Mouse (Mus musculus): Measurements from ENCODE around the gene Tbx6. TPM values are rescaled to one million over a fixed set of nuclear protein-coding genes. Genes with fewer than 3 reads are reported as not detected.

Gene Tbx6
- total RNA-seq, 2 experiments from 2014 or later: 0.54 to 0.68 TPM

DNA sequence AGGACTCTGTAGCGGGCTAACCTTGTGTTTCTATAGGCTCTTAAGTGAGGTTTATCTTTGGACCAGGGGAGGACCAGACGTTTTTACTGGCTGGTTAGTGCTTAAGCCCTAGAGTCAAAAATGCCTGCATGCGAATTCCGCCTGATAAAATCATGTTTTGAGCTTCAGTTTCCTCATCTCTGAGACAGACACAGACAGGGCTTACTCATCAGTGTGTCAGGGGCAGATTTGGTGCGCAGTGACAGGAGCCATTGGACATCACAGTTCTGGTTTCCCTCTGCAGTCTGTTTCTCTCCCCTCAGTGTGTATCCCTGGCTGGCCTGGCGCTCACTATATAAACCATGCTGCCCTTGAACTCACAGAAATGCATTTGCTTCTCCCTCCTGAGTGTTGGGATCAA, 21.9 kb downstream of the Tbx6 start:
- intact Hi-C loops (cut with DNase I): no loop called here
- no peak for DNase-seq (ENCODE audit: low spot score in 2 of 2)

DNA sequence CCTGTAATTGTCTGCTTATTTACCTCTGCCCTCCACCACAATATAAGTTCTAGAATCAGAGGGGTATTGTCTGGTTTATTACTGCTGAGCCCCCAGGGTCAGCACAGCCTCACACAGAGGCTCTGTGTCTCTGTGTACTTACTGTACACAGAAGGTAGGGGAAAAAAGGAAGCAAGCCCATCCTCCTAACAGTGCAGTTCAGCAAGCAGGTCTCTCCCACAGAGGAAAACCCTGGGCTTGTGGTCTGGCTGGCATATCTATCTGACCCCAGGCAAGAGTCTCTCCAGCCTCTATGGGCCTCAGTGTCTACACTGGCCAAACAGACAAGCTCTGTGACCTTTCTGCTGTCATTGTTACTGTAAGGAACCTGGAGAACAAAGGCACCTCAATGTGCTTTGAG, 22.5 kb downstream of the Tbx6 start:
- DNase-seq (ENCODE audit: low spot score in 2 of 2): no peak
- intact Hi-C loops (cut with DNase I): no loop called here

DNA sequence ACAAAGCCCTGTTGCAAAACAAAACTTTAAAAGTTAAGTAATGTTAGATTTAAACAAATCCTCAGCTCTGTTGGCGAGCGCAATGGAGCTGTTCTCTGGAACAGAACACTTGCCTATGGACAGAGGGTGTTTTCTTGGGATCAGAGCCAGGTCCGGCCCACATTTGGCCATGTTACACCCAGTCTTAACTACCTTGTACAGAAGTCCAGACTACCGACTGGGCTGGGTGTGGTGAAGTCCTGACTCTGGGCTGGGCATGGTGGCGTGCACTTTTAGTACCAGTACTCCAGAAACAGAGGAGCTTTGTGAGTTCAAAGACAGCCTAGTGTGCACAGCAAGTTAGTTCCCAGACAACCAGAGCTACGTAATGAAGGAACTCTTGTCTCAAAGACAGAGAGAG, 25.7 kb downstream of the Tbx6 start:
- DNase-seq (ENCODE audit: low spot score in 2 of 2): no peak
- intact Hi-C loops (cut with DNase I): no loop called here

DNA sequence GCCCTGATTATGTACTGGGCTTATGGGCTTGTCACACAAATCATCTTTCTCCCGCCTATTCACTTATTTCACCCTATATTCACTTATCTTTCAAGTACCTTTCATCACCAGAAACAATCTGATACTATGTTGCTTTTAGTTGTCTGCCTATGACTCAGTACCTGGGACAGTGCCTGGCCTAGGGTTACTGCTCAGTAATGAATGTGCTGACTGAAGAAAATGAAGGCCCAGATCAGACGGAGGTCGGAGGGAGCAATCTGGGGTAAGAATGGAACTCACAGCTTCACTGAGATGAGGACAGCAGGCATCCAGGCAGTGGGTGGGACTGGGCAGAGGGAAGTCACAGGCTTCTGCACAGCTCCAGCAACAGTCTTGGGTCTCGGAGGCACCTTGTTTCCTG, 26.1 kb downstream of the Tbx6 start:
- intact Hi-C loops (cut with DNase I): no loop called here
- DNase-seq (ENCODE audit: low spot score in 2 of 2): no peak

- intact Hi-C loops (cut with DNase I): no loop called here
- peak; percentile 92 to 93 for DNase-seq (ENCODE audit: low spot score in 2 of 2)
Measured at GRCm38 (mm10) chr7:126808703-126809455, 27.6 kb downstream of the Tbx6 start.

- DNase-seq (ENCODE audit: low spot score in 2 of 2): no peak
- intact Hi-C loops (cut with DNase I): loop anchor here (10.0 kb wide), 1 partner anchor 375 kb away; no protein-coding TSS in a partner anchor
Measured at GRCm38 (mm10) chr7:126809723-126810369, 28.6 kb downstream of the Tbx6 start.

- DNase-seq (ENCODE audit: low spot score in 2 of 2): no peak
- intact Hi-C loops (cut with DNase I): loop anchor here (10.0 kb wide), 1 partner anchor 369 kb away; no protein-coding TSS in a partner anchor
Measured at GRCm38 (mm10) chr7:126815726-126816222, 34.5 kb downstream of the Tbx6 start.

GRCm38 (mm10) chr7:126816494-126816893, 35.2 kb downstream of the Tbx6 start:
- DNase-seq (ENCODE audit: low spot score in 2 of 2): no peak
- intact Hi-C loops (cut with DNase I): loop anchor here (10.0 kb wide), 1 partner anchor 368 kb away; no protein-coding TSS in a partner anchor

GRCm38 (mm10) chr7:126817595-126817994, 36.3 kb downstream of the Tbx6 start:
- intact Hi-C loops (cut with DNase I): loop anchor here (10.0 kb wide), 1 partner anchor 367 kb away; no protein-coding TSS in a partner anchor

GRCm38 (mm10) chr7:126818818-126819217, 37.5 kb downstream of the Tbx6 start:
- DNase-seq (ENCODE audit: low spot score in 2 of 2): no peak
- intact Hi-C loops (cut with DNase I): loop anchor here (10.0 kb wide), 1 partner anchor 366 kb away; no protein-coding TSS in a partner anchor

More at GRCm38 (mm10) chr7:126817595-126817994, 36.3 kb downstream of the Tbx6 start:
- DNase-seq (ENCODE audit: low spot score in 2 of 2): no peak

DNA sequence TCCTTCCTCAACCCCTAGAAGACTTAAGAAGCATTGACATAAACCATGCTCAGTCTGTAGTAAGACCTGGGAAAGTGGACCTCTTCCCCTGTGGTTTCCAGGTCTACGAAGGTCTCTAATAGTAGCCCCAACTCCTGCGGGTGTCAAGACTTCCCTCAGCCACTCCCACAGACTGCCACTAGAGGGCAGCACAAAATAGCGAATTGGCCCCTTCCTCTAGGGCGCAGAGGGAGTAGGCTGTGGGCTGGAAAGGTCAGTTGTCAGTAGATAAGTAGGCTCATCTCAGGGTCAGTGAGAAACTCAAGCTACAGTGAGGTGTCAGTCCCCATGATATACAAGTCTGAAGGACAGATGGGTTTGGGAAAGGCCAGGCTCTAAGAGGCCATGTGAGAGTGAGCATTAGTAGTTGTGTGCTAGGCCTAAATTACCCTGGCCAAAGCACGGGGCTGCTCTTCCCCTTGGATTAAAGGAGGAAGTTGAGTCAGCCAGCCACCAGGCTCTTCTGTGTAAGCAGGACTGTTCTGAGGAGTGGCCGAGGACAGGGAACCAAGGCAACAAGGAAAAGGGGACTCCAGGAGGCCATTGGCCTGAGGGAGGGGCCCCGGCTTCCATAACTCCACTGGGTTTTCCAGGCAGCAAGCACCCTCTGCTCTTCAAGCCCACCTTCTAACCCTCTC, 40.7 kb downstream of the Tbx6 start:
- DNase-seq (ENCODE audit: low spot score in 2 of 2): peak; percentile 71 to 78
- intact Hi-C loops (cut with DNase I): no loop called here

GRCm38 (mm10) chr7:126822741-126823140, 41.5 kb downstream of the Tbx6 start:
- no peak for DNase-seq (ENCODE audit: low spot score in 2 of 2)

GRCm38 (mm10) chr7:126823202-126823711, 42.0 kb downstream of the Tbx6 start:
- intact Hi-C loops (cut with DNase I): no loop called here
- peak in 1 of 2 experiments; percentile 43 for DNase-seq (ENCODE audit: low spot score in 2 of 2)

More at GRCm38 (mm10) chr7:126822741-126823140, 41.5 kb downstream of the Tbx6 start:
- intact Hi-C loops (cut with DNase I): no loop called here

- intact Hi-C loops (cut with DNase I): no loop called here
- no peak for DNase-seq (ENCODE audit: low spot score in 2 of 2)
Measured at GRCm38 (mm10) chr7:126823940-126824339, 42.7 kb downstream of the Tbx6 start.

GRCm38 (mm10) chr7:126825403-126825802, 44.1 kb downstream of the Tbx6 start:
- no peak for DNase-seq (ENCODE audit: low spot score in 2 of 2)
- intact Hi-C loops (cut with DNase I): no loop called here

GRCm38 (mm10) chr7:126825952-126826351, 44.7 kb downstream of the Tbx6 start:
- intact Hi-C loops (cut with DNase I): no loop called here
- DNase-seq (ENCODE audit: low spot score in 2 of 2): no peak

DNA sequence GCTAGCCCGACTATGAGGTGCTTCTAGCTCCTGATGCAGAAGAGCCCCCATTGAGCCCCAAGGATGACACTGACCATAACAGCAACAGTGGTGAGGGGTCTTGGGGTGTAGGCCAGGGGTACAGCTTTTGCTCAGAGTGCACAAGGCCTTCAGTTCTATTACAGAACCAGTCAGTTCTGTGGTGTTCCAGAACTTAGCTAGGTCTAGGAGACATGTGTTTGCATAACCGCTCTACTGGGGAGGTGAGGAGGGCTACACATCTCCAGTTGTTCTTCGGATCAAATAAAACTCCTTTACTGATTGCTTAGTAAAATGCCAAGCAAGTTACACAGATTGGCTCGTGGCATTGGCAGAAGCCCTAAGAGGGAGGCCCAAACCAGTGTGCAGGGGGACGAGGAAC, 50.3 kb downstream of the Tbx6 start, which contains the start of gene 4930451I11Rik:
TSS of gene 4930451I11Rik (minus strand) at position 101 of the 400 bp plus-strand sequence.
- intact Hi-C loops (cut with DNase I): loop anchor here (2.0 kb wide), 1 partner anchor 279 kb away; no protein-coding TSS in a partner anchor
- DNase-seq (ENCODE audit: low spot score in 2 of 2): no peak

DNA sequence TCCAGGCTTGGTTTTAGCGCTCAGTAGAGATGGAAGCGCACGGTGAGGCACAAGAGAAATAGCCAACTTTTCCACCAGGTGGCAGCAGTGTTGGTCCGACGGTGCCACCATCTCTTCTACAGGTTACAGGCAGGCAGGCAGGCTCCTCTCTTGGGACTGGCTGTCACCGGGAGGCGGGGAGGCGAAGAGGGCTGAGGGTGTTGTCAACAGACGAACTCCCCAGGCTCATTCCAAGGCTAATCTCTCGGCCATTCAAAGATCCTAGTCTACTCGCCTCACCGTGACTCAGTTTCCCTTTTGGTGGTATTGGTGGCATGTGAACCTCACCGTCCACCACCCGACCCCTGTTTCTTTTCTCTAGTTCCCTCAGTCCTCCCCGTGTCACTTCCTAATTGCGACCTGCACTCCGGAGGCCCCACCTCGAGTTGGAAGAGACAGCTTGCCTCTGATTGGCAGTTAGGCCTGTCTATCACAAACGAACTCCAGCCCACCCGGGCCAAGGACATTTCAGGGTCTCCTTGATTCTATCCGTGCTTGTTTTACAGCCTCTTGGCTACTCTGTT, 50.8 kb downstream of the Tbx6 start:
- intact Hi-C loops (cut with DNase I): loop anchor here (1.0 kb wide), 1 partner anchor 30 kb away; the partner anchor contains the start of gene Ino80e

GRCm38 (mm10) chr7:126833294-126833693, 52.0 kb downstream of the Tbx6 start:
- intact Hi-C loops (cut with DNase I): no loop called here
- DNase-seq (ENCODE audit: low spot score in 2 of 2): no peak

More for the DNA sequence above, 50.8 kb downstream of the Tbx6 start:
- DNase-seq (ENCODE audit: low spot score in 2 of 2): peak; percentile 71 to 73
